Mouse (Mus musculus) stomach, embryonic 16.5 days (tissue): Measurements from ENCODE around the gene Pate4. TPM values are rescaled to one million over a fixed set of nuclear protein-coding genes. Genes with fewer than 3 reads are reported as not detected.
"Not testable (repeated sequence)": the region's sequence is repeated elsewhere in the genome, so short reads cannot be mapped to it uniquely, and the experiment has no call there.

Source experiments
- ATAC-seq: fragments of 200-750 bp; cut with Nextera tagmentation; 2 replicates; pipeline ENCODE4 v1.8.0; 2017; ENCODE audit warnings: moderate number of reproducible peaks, moderate TSS enrichment; ENCODE audit not compliant: insufficient read depth, low FRiP score
- H3K27ac ChIP-seq: fragments of 300-500 bp; sonication (generic); 2 replicates; pipeline ENCODE4 v1.5.1; 2014; ENCODE audit warnings: low read length
- H3K27me3 ChIP-seq: fragments of 300-500 bp; sonication (generic); 2 replicates; pipeline ENCODE4 v1.6.1; 2014; ENCODE audit warnings: low read length, control low read depth, mixed read lengths; ENCODE audit not compliant: control insufficient read depth, insufficient read depth
- H3K36me3 ChIP-seq: fragments of 300-500 bp; sonication (generic); 2 replicates; pipeline ENCODE4 v1.6.1; 2014; ENCODE audit warnings: low read length; ENCODE audit not compliant: control insufficient read depth, insufficient read depth
- H3K4me1 ChIP-seq: fragments of 300-500 bp; sonication (generic); 2 replicates; pipeline ENCODE4 v1.6.1; 2014; ENCODE audit warnings: low read length, control low read depth, mixed read lengths; ENCODE audit not compliant: control insufficient read depth, insufficient read depth
- H3K4me2 ChIP-seq: fragments of 300-500 bp; sonication (generic); 2 replicates; pipeline ENCODE4 v1.6.1; 2014; ENCODE audit warnings: low read depth, low read length, mixed read lengths
- H3K4me3 ChIP-seq: fragments of 300-500 bp; sonication (generic); replicated peaks from 2 replicates; pipeline ENCODE4 v1.5.1; 2014; ENCODE audit warnings: mild to moderate bottlenecking, low read length
- H3K9ac ChIP-seq: fragments of 300-500 bp; sonication (generic); 2 replicates; pipeline ENCODE4 v1.6.1; 2014; ENCODE audit warnings: low read length
- H3K9me3 ChIP-seq: fragments of 300-500 bp; sonication (generic); replicated peaks from 2 replicates; pipeline ENCODE4 v1.6.1; 2016; ENCODE audit warnings: low read length, control low read depth; ENCODE audit not compliant: control insufficient read depth
- WGBS: fragments of 180-500 bp; shearing (Covaris S2); extraction: QIAGEN DNeasy Blood & Tissue Kit; methylation state at CpG from one replicate; pipeline ENCODE4 v1.1.7; 2014; 5-methylcytosine and 5-hydroxymethylcytosine counted together
- polyA plus RNA-seq: library from polyadenylated mRNA; unstranded; fragments of >200 nt; fragmentation: Nextera tagmentation; extraction: Ambion mirVana; gene quantifications from 2 replicates; pipeline ENCODE4 v1.2.1, GENCODE M21; 2015

The Pate4 gene
- polyA plus RNA-seq, result not detected in 2 replicates

GRCm38 (mm10) chr9:35611841-35612240, at the start of gene Pate4:
TSS of gene Pate4 (minus strand) at chr9:35611941.
- no peak for ATAC-seq
- H3K4me3 ChIP-seq, result no peak within 1 kb of the TSS
- no peaks in the 10 kb centered on the region for H3K4me1 ChIP-seq
- no peak within 1 kb of the TSS for H3K27ac ChIP-seq
- WGBS, result 79% methylated on average over 1 of the region's 1 CpGs
- H3K27me3 ChIP-seq, result no peaks in the 10 kb centered on the region
- no peaks in the 10 kb centered on the region for H3K36me3 ChIP-seq
- H3K4me2 ChIP-seq, result no peak within 1 kb of the TSS
- no peak within 1 kb of the TSS for H3K9ac ChIP-seq
- H3K9me3 ChIP-seq, result no peaks in the 10 kb centered on the region

- Histone ChIP-seq H3K9me3 (no peaks in the 10 kb centered on the region), H3K4me3 (no peak within 1 kb of the TSS), H3K9ac (no peak within 1 kb of the TSS), H3K27me3 (no peaks in the 10 kb centered on the region), H3K4me2 (no peak within 1 kb of the TSS), H3K36me3 (no peaks in the 10 kb centered on the region), H3K27ac (no peak within 1 kb of the TSS), H3K4me1 (no peaks in the 10 kb centered on the region)
- ATAC-seq, result no peak
- WGBS, result 69% methylated on average over 1 of the region's 1 CpGs
Observed at GRCm38 (mm10) chr9:35648102-35648501, 36.4 kb upstream of the Pate4 start, which contains the start of gene Pate3. TSS of gene Pate3 (minus strand) at chr9:35648202.

DNA sequence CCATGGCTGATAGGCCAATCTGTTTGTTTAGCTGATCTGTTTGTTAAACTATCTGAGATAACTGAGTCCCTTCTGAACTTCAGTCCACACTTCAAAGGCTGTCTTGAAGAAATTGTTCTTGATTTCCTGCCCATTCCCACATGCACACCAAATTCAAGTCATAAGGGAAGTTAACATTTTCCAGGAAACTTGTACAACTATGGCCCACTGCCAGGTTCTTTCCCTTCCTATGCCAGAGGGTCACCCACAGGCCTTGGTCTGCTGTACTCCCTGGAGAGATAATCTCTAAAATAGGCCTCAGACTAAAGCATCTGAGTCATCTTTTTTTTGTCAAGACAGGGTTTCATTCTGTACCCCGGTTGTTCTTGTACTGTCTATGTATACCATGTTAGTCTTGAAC, 21.2 kb upstream of the Pate4 start:
- no peaks in the 10 kb centered on the region for H3K4me1 ChIP-seq
- no peak overlapping the region for H3K4me3 ChIP-seq
- H3K9ac ChIP-seq, result no peak overlapping the region
- no peak for ATAC-seq
- H3K36me3 ChIP-seq, result no peaks in the 10 kb centered on the region
- WGBS, result 79% methylated on average over 1 of the region's 1 CpGs
- no peaks in the 10 kb centered on the region for H3K9me3 ChIP-seq
- H3K27me3 ChIP-seq, result no peaks in the 10 kb centered on the region
- H3K4me2 ChIP-seq, result no peak overlapping the region
- no peak overlapping the region for H3K27ac ChIP-seq

DNA sequence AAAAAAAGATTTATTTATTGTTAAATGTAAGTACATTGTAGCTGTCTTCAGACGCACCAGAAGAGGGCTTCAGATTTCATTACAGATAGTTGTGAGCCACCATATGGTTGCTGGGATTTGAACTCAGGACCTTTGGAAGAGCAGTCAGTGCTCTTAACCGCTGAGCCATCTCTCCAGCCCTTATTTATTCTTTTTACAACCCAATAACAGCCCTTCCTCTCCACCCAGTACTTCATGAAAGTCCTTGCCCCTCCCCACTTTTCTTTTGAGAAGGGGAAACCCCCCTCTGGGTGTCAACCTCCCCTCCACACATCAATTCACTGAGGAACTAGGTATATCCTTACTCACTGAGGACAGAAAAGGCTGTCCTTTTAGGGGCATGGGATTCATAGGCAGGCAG, 5.0 kb upstream of the Pate4 start:
- not testable (repeated sequence) for H3K4me1 ChIP-seq, H3K4me2 ChIP-seq, H3K27ac ChIP-seq, H3K9ac ChIP-seq, ATAC-seq, H3K27me3 ChIP-seq, H3K9me3 ChIP-seq, H3K36me3 ChIP-seq, H3K4me3 ChIP-seq
- 66% methylated on average over 2 of the region's 2 CpGs for WGBS

DNA sequence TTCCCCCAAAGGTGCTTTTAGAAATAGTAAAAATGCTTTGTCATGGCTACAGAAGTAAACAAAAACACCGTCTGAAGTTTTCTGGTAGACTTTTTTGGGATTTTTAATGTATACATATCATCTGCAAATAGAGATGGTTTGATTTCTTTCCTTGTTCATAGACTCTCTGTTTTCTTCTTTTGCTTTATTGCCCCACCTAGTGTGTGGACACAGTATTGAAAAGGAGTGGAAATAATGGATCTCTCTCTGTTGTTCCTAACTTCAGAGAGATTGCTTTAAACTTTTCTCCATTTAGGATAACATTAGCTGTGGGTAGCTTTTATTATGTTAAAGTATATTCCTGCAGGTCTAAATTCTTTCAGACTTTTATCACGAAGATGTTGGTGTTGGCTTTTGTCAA, 2.3 kb upstream of the Pate4 start:
- Histone ChIP-seq H3K9me3 (no peaks in the 10 kb centered on the region), H3K36me3 (no peaks in the 10 kb centered on the region), H3K9ac (no peak overlapping the region), H3K27ac (no peak overlapping the region), H3K4me2 (no peak overlapping the region), H3K4me3 (no peak overlapping the region), H3K27me3 (no peaks in the 10 kb centered on the region), H3K4me1 (no peaks in the 10 kb centered on the region)
- no peak for ATAC-seq
- 20% methylated on average over 2 of the region's 2 CpGs for WGBS

DNA sequence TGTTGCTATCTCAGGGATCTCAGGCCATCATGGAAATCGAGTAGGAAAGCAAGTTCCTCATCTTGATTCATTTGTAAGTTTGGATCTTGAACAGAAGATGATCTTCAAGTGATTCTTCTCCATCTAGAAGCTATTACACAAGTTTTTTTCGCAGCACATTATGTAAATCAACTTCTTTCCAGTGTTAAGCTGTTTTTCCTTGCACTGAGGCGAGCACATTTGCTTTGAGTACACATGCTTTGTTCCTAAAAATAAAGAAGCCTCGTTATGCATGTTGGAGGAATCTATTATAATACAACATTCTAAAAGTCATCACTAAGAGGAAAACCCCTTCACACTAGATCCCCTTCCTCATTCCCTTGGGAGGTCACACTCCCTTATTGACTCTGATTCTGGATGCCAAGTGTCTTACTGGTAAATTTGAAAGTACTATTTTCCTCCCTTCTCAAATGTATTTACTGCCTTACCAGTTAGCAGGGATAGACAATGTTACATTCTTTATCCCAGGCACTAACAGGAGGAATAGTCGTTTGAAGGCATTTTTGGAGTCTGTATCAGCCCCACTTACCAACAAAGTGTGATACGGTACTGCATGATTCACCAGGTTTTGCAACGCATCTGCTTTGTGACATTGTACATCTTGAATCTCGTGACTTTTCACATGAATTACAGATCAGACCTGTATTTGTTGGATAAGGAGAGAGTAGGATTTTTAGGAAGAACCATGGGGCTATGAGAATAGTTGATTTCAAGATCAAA, 3.9 kb downstream of the Pate4 start:
- H3K9ac ChIP-seq, result no peak overlapping the region
- no peaks in the 10 kb centered on the region for H3K36me3 ChIP-seq
- 62% methylated on average over 8 of the region's 8 CpGs for WGBS
- no peak overlapping the region for H3K4me2 ChIP-seq
- H3K9me3 ChIP-seq, result no peaks in the 10 kb centered on the region
- H3K27me3 ChIP-seq, result no peaks in the 10 kb centered on the region
- H3K27ac ChIP-seq, result no peak overlapping the region
- H3K4me1 ChIP-seq, result no peaks in the 10 kb centered on the region
- no peak for ATAC-seq
- H3K4me3 ChIP-seq, result no peak overlapping the region

DNA sequence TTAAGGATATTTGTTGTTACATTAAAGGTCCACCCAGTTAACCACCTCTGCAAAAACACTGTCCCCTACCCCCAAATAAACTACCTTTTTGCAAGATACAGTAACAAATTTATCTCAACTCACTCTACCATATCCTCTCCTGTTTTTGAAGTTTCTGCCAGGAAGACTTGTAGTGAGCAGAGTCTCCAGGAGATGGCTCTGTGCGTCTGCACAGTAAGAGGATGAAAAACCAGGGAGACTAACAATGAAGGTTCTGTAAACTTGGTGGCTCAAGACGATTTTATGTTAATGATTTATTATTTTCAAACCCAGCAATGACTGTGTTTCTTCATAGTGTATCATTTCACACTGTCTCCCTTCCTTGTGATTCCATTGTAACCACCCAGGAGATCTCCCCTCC, 18.8 kb downstream of the Pate4 start:
- no peaks in the 10 kb centered on the region for H3K36me3 ChIP-seq
- H3K9ac ChIP-seq, result no peak overlapping the region
- no peak overlapping the region for H3K27ac ChIP-seq
- H3K4me3 ChIP-seq, result no peak overlapping the region
- H3K9me3 ChIP-seq, result no peaks in the 10 kb centered on the region
- no peak for ATAC-seq
- no peaks in the 10 kb centered on the region for H3K27me3 ChIP-seq
- 10% methylated on average over 2 of the region's 2 CpGs for WGBS
- no peak overlapping the region for H3K4me2 ChIP-seq
- no peaks in the 10 kb centered on the region for H3K4me1 ChIP-seq

GRCm38 (mm10) chr9:35587674-35588073, 24.1 kb downstream of the Pate4 start:
- Histone ChIP-seq H3K4me2 (no peak overlapping the region), H3K27ac (no peak overlapping the region), H3K4me3 (no peak overlapping the region), H3K9ac (no peak overlapping the region), H3K27me3 (no peaks in the 10 kb centered on the region), H3K9me3 (no peaks in the 10 kb centered on the region), H3K36me3 (no peaks in the 10 kb centered on the region), H3K4me1 (no peaks in the 10 kb centered on the region)
- WGBS, result 31% methylated on average over 1 of the region's 1 CpGs
- no peak for ATAC-seq

DNA sequence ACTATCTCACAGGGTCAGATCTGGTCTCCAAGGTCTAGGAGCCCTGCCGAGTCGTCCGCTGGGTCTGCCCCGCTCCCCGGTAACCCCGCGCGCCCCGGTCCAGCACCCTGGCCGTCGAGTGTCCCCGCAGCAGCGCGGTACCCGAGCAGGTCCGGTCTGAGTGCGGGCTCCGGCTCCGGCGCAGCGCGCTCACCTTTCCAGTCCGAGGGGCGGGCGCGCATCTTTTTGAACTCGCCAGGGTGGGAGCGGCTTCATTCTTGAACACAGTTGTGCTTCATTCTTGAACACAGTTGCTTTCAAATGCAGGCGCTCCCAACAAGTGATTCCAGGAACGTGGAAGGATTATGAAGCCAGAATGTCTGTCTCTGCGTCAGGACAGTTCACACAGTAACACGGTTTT, 37.3 kb downstream of the Pate4 start:
- no peaks in the 10 kb centered on the region for H3K36me3 ChIP-seq
- peak overlapping the region; percentile 54 for H3K9ac ChIP-seq
- no peak overlapping the region for H3K27ac ChIP-seq
- peak overlapping the region; percentile 42 for H3K4me2 ChIP-seq
- peaks cover 7% of the 10 kb centered on the region; the same call in 1 of the 2 replicates for H3K4me1 ChIP-seq
- H3K4me3 ChIP-seq, result peak overlapping the region; percentile 22; the same call in 1 of the 2 replicates
- no peaks in the 10 kb centered on the region; the same call in 1 of the 2 replicates for H3K27me3 ChIP-seq
- ATAC-seq, result no peak
- WGBS, result 4% methylated on average over 32 of the region's 32 CpGs
- H3K9me3 ChIP-seq, result no peaks in the 10 kb centered on the region
